Mouse (Mus musculus) intestine, embryonic 16.5 days (tissue): ENCODE data around the gene Rad51ap1. TPM values are rescaled to one million over a fixed set of nuclear protein-coding genes. Genes with fewer than 3 reads are reported as not detected.

Experiments used
- polyA plus RNA-seq: library from polyadenylated mRNA; unstranded; fragments of >200 nt; fragmentation: Nextera tagmentation; extraction: Ambion mirVana; gene quantifications from 2 replicates; pipeline ENCODE4 v1.2.1, GENCODE M21; 2015

The Rad51ap1 gene
- polyA plus RNA-seq, 1 experiment from 2014 or later = 37.1 TPM

Other genes with a start within 250 kb of the Rad51ap1 start
- 2.1 and 2.2 TPM in 2 replicates for gene Kcna6, start 198.9 kb downstream of the Rad51ap1 start, polyA plus RNA-seq
- gene Ndufa9, start 90.5 kb downstream of the Rad51ap1 start, polyA plus RNA-seq = 316 and 328 TPM in 2 replicates
- gene Akap3, start 86.5 kb downstream of the Rad51ap1 start, polyA plus RNA-seq = not detected in 2 replicates
- gene Dyrk4, start 17.7 kb downstream of the Rad51ap1 start, polyA plus RNA-seq = not detected in 2 replicates
- gene D6Wsu163e, start 375 bp upstream of the Rad51ap1 start, polyA plus RNA-seq = 20.7 and 23.1 TPM in 2 replicates
- gene Fgf6, start 76.0 kb upstream of the Rad51ap1 start, polyA plus RNA-seq = not detected in 2 replicates
- gene Fgf23, start 133.3 kb upstream of the Rad51ap1 start, polyA plus RNA-seq = not detected in 2 replicates
- 4.1 and 4.6 TPM in 2 replicates for gene Tigar, start 170.0 kb upstream of the Rad51ap1 start, polyA plus RNA-seq
- gene Ccnd2, start 212.6 kb upstream of the Rad51ap1 start, polyA plus RNA-seq = 822 and 875 TPM in 2 replicates